Mouse (Mus musculus): ENCODE data around the gene Gm281.
A peak's percentile ranks its signal among the peaks of the same experiment; 100 is the strongest.

Gene Gm281

DNA sequence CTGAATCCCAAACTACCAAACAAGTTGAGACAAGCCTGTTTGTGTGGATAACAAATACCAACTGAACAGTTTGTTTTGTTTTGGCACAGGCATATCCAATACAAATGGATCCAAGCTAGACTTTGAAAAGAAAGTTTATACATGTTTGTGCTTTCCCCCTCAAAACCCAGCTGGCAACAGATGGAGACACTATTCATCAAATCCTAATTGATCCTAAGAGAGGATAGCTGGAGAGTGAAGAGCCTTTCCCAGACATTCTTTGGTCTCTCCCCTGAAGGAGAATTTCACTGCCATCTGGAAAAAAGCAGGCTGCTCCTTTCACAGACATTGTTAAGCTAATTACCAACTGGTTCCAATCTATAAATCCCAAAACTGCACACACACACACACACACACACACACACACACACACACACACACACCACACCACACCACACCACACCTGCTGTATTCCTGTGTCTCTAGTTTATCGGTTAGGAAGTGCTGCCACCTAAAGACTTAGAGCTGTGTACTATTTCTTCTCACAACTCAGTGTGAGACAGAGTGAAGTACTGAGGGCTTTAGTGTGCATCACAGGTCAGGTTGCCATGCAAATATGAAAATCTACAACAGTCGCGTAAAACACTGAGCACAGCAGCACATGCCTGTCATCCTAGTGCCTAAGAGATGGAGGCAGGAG is 101.3 kb downstream of the Gm281 start:
- peak; percentile 69 for ATAC-seq (ENCODE audit: low TSS enrichment)

DNA sequence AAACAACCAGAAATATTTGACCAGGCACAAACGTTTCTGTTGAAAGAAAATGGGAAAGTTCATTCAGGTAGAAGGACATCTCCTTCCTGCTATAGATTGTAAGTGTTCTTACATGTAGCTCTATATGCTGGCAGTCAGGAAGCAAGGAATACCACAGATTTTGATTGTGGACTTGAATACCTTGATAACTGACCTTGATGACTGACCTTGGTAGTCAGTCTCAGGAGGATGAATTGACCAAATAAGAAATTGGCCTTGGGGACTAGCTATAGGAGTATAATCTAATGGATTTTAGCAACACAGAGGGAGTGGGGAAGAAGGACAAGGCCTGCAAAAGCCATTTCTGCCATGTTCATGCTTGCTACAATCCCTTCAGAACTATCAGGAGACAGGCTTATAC is 123.8 kb downstream of the Gm281 start:
- ATAC-seq (ENCODE audit: low TSS enrichment): no peak

- no peak for ATAC-seq (ENCODE audit: low TSS enrichment)
Observed at GRCm38 (mm10) chr14:13790001-13790400, 124.3 kb downstream of the Gm281 start.

DNA sequence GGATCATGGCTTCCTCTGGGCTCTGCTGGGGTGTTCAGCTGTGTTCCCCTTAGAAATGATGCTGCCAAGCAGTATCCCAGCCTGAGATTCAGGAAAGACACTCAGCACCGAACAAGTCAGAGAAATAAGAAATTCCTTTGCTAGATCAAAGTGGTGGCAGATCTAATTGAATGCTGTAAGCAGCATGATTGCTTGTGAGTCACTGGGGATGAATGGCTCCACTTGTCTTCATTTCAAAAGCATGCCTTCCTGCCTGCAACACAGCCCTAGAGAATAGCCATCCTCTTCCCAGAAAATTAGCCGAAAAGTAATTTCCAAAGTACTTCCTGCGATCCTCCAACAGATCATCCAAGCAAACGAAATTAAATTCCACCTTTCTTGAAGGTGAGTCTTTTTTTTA is 131.3 kb downstream of the Gm281 start:
- no peak for ATAC-seq (ENCODE audit: low TSS enrichment)

DNA sequence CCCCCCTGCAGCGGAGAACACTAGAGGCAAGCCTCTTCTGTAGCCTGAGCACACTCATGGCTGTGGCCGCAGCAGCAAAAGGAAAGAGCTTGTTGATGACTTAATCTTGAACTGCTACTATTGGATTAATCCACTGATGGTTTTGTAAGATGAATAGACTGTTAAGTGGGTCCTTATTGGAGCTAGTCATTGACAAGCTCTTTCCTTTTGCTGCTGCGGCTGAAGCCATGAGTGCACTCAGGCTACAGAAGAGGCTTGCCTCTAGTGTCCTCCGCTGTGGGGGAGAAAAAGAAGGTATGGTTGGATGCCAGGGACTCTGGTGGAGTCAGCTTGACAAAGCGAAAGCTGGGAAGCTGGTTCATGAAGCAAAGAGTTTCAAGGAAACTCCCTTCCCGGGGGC is 135.9 kb downstream of the Gm281 start:
- ATAC-seq (ENCODE audit: low TSS enrichment): no peak

DNA sequence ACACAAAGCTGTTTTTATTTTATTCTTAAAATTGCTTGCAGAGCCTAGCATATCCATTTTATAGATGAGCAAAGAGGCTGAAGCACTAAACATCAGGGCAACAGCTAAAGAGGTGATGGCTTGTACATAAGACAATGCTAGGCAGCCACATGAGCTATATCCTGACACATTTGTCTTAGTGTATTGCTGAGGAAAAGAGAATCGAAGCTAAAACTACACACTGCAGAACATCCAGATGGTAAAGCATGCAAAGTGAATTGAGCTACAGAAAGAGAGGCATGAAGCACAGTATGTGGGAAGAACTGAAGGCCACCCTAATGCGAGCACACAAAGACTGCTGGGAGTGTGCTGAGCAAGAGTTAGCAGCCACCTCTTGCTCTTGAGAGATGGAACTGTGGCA is 143.1 kb downstream of the Gm281 start:
- ATAC-seq (ENCODE audit: low TSS enrichment): peak; percentile 76

DNA sequence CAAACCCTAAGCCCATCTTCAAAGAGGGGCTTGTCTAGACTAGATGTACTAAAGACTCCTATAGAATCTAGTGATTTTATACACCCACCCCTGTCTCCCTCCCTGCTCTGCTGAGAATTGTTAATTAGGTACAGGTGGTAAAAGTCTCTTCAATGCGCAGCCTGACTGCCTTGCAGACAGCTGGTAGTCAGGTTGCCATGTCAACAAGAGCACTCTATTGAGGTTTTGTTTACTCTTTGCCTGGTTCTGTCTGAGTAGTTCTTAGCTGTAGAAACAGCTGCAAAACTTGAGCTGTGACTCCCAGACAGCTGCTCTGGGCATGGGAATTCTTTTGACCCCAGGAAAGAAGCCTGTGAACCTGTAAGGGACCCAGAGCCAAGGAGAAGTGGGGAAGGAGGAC is 143.6 kb downstream of the Gm281 start:
- peak; percentile 85 for ATAC-seq (ENCODE audit: low TSS enrichment)
